Mouse (Mus musculus): ENCODE results near the gene Srp54a. TPM values are rescaled to one million over a fixed set of nuclear protein-coding genes. Genes with fewer than 3 reads are reported as not detected.
"Not testable (repeated sequence)": the region's sequence is repeated elsewhere in the genome, so short reads cannot be mapped to it uniquely, and the experiment has no call there.

Gene Srp54a
- polyA plus RNA-seq, 1 experiment from 2014 or later: 141 TPM

- H3K27me3 ChIP-seq (ENCODE audit: low read depth, poor library complexity, severe bottlenecking); H3K36me3 ChIP-seq; H3K4me1 ChIP-seq; H3K27ac ChIP-seq (replicated peaks); H3K9me3 ChIP-seq (replicated peaks); DNase-seq (ENCODE audit: low spot score): not testable (repeated sequence)
- 0% methylated on average over 12 of the region's 24 CpGs for WGBS
- H3K4me3 ChIP-seq: peak overlapping the region; percentile 44
These were observed 75.4 kb downstream of the Srp54a start for GRCm38 (mm10) chr12:55155449-55155783.

Other genes with a start within 250 kb of the Srp54a start
- gene Cfl2, start 217.4 kb upstream of the Srp54a start, polyA plus RNA-seq (2016; fragmentation: Nextera tagmentation; extraction: Ambion mirVana): 196 and 221 TPM in 2 replicates
- not detected in 2 replicates for gene Gm20403, start 93.7 kb upstream of the Srp54a start, polyA plus RNA-seq (2016; fragmentation: Nextera tagmentation; extraction: Ambion mirVana)
- gene Baz1a, start 65.9 kb upstream of the Srp54a start, polyA plus RNA-seq (2016; fragmentation: Nextera tagmentation; extraction: Ambion mirVana): 30.9 and 34.8 TPM in 2 replicates
- gene 2700097O09Rik, start 152 bp upstream of the Srp54a start, polyA plus RNA-seq (2016; fragmentation: Nextera tagmentation; extraction: Ambion mirVana): 43.9 and 47.0 TPM in 2 replicates
- gene Fam177a, start 44.2 kb downstream of the Srp54a start, polyA plus RNA-seq (2016; fragmentation: Nextera tagmentation; extraction: Ambion mirVana): 11.3 and 11.7 TPM in 2 replicates
- gene Srp54b, start 74.8 kb downstream of the Srp54a start, polyA plus RNA-seq (2016; fragmentation: Nextera tagmentation; extraction: Ambion mirVana): 40.3 and 46.4 TPM in 2 replicates
- 3.1 TPM in 1 of 2 replicates, not detected in the other for gene 1700047I17Rik2, start 119.3 kb downstream of the Srp54a start, polyA plus RNA-seq (2016; fragmentation: Nextera tagmentation; extraction: Ambion mirVana)
- 53.4 and 53.7 TPM in 2 replicates for gene Srp54c, start 149.9 kb downstream of the Srp54a start, polyA plus RNA-seq (2016; fragmentation: Nextera tagmentation; extraction: Ambion mirVana)
- 14.3 and 15.1 TPM in 2 replicates for gene 1110008L16Rik, start 219.3 kb downstream of the Srp54a start, polyA plus RNA-seq (2016; fragmentation: Nextera tagmentation; extraction: Ambion mirVana)
- 24.2 and 26.6 TPM in 2 replicates for gene Ppp2r3c, start 222.7 kb downstream of the Srp54a start, polyA plus RNA-seq (2016; fragmentation: Nextera tagmentation; extraction: Ambion mirVana)